Mouse (Mus musculus): Measurements from ENCODE around the gene Amotl1.

DNA sequence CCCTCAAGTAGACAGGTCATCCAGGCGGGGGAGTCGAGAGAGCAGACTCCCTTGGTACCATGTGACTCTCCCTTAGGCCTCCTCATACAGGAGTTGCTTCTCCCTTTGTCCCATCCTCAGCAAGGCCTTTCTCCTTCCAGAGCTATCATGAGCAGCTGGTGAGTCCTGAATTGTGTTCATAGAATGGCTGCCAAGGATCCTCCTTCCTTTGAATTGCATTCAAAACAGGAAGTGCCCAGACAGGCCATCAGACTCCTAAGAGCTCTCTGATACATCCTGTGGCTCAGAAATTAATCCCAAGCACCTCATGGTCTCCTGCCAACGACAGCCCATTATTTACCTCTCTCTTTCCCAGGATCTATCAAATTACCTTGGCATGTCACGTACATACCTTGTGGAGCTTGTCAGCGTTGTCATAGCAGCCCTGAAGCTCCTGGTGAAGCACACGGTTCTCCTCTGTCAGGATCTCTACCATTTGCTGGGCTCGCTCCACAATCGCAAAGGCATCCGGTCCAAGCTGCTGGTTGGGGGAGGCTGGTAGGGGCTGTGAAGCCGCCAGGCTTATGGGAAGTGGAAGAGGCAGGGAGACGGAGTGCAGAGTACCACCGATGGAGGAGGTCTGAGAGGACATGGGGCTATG is 70.0 kb downstream of the Amotl1 start:
- TF ChIP-seq CTCF (IDR thresholded peaks at IDR 0.05; ENCODE audit: low read depth, low read length): no peak
- no peak for TF ChIP-seq POLR2A (IDR thresholded peaks at IDR 0.05; ENCODE audit: extremely low read depth, insufficient read depth, low read length)

All from liver, adult 2 months (tissue).